Mouse (Mus musculus) spleen, postnatal 36 days (tissue): ENCODE data around the gene Clcn1.

Experiments
- DNase-seq, 2 experiments: peaks; one replicate each; pipeline ENCODE4 v3.0.0; 2022; ENCODE audit warnings: low spot score in 2 of 2, mixed read lengths in 1 of 2

The Clcn1 gene

DNA sequence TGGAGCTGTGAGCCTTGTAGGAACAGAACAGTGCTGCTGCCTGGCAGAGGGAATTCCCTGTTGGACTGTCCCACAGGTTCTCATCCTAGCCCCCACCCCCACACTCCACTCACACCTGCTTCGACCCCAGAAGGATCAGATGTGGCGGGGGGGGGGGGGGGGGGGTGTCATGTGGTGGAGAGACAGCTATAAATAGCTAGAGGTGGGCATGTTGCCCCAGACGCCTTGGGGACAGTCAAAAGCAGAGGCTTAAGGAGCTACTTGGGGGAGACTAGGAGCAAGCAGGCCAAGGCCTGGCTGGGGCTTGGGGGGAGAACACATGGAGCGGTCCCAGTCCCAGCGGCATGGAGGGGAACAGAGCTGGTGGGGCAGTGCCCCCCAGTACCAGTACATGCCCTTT is at the start of gene Clcn1:
Clcn1 (plus strand) TSS at position 238 of the 400 bp plus-strand sequence.
- DNase-seq = no peak

- no peak for DNase-seq
Measured at GRCm38 (mm10) chr6:42237276-42237805, 49.1 kb upstream of the Clcn1 start.

- no peak for DNase-seq
Measured at GRCm38 (mm10) chr6:42241311-42242045, 45.0 kb upstream of the Clcn1 start.

DNA sequence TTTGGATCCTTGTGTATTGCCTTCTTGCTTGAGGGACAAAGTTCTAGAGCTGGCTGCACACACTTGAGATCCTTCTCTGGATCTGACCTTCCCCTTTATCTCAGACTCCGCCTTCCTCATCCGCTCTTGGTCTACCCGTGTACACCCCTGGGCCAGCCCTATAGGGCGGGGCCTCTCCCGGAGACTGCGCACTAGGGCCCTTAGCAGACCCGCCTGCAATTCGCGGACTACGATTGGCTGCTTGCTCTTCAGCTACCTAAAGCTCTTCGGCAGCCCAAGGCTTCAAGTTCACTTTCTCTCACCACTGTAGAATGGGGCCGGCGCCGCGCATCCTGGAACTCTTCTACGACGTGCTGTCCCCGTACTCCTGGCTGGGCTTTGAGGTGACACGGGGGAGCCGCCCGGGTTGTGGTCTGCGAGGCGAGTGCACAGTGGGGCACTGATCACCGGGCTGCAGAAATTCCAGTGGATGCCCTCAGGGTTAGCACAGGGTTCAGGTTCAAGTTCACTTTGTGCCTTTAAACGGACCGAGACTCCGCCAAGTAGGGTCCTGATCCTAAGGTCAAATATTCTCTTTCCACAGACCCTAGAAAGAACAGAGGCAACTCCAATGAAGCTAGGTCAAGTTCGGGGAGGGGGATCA is 40.7 kb upstream of the Clcn1 start, which contains the start of gene Gstk1:
Gstk1 (plus strand) TSS at position 225 of the 643 bp plus-strand sequence.
- peak; percentile 87 to 89 for DNase-seq

GRCm38 (mm10) chr6:42247173-42247572 is 39.3 kb upstream of the Clcn1 start:
- peak in 1 of 2 experiments; percentile 27 for DNase-seq

GRCm38 (mm10) chr6:42247981-42248380 is 38.5 kb upstream of the Clcn1 start:
- no peak for DNase-seq

GRCm38 (mm10) chr6:42251791-42252190 is 34.7 kb upstream of the Clcn1 start:
- DNase-seq = no peak

- no peak for DNase-seq
Measured at GRCm38 (mm10) chr6:42253103-42253502, 33.4 kb upstream of the Clcn1 start.

GRCm38 (mm10) chr6:42257303-42257863 is 29.1 kb upstream of the Clcn1 start:
- DNase-seq = peak; percentile 68 to 69

DNA sequence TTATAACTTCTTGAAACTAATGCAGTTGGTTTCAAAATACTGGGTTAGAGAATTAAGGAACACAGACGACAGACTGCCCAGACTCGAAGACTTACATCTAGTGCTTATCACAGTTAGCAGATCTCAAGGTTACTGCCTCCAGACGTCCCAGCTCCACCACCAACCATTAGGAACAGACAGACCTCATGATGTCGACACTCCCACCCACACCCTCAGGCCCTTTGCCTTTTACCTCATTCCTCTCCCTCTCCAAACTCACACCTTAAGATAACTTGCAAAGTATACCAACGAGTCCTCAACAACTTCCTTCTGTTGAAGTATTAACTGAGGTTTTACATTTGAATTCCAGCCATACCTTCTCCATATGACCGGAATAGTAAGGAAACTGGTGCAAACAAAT is 26.1 kb upstream of the Clcn1 start:
- no peak for DNase-seq

GRCm38 (mm10) chr6:42261524-42262170 is 24.8 kb upstream of the Clcn1 start, which contains the start of gene Tmem139:
Tmem139 (plus strand) TSS chr6:42261970.
- no peak for DNase-seq

DNA sequence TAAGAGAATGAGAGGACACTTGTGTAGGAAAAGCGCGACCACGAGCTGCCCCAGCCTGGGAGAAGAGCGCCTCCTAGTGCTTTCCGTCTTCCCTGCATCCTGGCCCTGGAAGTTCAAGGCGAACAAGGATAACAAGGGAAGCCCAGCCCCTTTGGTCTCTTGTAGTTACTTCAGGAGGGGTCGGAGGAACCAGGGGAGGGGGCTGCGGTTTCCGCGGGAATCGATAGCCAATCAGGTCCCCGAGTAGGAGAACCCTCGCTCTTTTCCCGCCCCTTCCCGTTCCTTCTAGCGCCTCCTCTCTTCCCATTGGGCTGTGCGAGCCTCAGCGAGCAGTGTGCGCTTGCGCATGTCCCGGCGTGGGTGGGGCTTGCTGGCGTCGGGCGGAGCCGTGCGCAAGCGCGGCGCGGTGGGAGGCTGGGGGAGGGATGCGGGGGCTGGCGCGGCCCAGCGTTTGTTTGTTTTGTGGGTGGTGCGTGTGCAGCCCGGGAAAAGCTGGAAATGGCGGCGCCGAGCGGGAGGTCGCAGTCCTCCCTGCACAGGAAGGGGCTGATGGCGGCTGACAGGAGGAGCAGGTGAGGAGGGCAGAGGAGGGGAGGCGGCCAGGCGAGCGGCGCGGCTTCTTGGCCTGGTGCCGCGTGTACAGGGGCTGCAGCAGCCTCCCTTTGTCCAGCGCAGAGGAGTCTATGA is 21.7 kb upstream of the Clcn1 start, which contains the start of gene Casp2:
Casp2 (plus strand) TSS at position 360 of the 687 bp plus-strand sequence.
- DNase-seq = peak; percentile 97 to 98

DNA sequence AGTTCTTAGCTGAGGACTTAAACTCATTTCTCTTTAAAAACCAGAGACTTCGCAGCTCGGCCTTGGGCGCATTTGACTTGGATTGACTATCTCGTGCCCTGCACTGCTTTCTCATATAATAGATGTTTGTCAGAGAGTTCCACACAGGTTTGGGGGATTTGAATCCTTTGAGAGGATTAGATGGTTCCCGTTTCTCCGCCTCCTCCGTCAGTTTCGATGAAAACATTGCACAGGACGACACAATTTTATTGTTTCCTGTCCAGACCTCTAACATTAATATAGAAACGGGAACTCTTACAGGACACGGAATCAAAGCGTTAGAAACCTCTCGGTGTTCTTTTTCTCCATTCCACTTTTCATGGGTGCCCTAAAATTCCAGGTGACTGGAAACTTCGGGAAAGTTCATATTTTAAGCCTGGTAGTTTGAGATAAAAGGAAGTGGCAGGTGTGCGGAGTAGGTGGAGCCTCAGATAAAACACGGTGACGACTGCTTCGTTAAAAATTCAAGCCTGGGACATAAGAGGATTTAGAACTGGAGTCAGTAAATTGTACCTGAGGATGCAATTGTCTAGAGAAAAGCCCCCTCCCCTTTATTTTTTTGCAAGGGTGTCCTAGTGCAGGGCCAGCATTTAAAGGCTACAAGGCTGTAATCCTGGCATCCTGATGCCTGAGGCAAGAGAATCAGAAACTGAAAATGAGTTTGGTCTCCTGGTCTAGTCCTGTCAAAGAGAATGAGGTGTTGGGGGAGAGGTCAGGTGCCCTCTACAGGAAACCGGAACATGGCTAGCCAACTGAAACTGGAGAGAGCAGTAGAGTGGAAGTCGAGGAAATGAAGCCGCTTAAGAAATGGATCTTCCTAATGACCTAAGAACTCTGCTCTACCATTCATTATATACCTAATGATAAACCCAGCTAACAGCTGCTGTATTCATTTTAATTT is 20.8 kb upstream of the Clcn1 start:
- DNase-seq = peak; percentile 33 to 58

GRCm38 (mm10) chr6:42270817-42271216 is 15.7 kb upstream of the Clcn1 start:
- DNase-seq = no peak

DNA sequence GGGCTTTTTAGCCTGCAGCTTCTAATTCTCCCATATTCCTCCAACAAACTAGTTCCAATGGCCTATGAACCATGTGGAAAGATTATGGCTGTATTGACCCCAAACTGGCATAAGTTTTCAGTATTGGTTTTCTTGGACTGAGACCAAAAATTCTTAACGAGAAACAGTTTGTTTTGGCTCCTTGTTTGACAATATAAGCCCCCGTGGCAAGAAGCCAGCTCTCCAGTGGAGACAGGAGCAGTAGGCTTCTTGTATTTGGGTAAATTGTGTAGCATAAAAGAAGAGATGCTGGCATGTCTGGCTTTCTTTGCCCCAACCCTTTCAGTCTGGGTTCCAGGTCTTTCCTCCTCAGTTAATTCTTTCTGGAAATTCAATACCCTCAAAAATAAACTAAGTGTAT is 10.3 kb upstream of the Clcn1 start:
- no peak for DNase-seq

DNA sequence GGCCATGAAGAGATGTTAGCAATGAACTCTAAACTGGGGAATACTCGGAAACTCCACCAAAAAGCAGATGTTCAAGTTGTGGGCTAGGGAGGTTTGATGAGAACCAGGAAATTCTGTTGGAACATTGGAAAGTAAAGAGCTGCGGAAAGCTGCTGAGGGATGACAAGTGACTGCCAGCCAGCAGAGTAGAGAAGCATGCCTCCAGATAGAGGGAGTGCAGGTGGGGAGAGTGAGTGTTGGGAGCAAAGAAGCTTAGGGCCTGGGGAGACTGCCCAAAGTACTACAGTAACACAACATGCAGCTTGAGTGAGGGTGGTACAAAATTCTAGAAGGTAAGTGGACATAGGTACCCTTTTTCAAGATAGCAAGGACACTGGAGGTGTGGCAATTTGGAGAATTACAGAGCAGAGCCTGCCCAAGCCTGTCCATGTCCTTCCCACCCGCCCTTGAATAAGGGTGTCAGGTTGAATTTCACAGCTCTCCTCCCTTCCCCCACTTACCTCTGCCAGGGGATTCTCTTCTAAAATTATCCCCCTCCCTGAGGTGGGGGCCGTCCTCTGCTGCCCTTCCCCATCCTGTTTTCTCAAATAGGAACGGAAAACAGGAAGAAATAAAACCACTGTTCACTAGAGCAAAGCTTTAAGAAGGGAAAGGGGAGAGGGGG is 3.5 kb upstream of the Clcn1 start:
- DNase-seq = peak in 1 of 2 experiments; percentile 7

GRCm38 (mm10) chr6:42287562-42287961 is 1.1 kb downstream of the Clcn1 start:
- no peak for DNase-seq

DNA sequence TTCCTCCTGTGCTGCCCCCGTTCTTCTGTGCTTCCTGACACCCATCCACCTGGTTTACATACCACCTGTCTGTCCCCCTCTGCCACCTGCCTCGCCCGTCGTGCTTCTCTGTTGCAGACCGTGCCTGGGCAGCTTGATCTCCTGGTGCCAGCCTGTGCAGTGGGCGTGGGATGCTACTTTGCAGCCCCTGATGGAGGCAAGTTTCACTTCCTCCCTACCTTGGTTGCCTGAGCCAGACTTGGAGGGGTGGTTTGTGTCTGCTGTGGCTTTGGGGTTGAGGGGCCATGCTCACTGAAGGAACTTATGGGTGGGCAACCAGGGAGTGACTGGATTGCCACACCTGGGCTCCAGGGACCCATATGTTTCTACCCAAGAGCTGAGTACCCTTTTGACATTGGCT is 6.8 kb downstream of the Clcn1 start:
- DNase-seq = peak; percentile 63 to 64

GRCm38 (mm10) chr6:42295549-42296094 is 9.1 kb downstream of the Clcn1 start:
- DNase-seq = no peak
